Mouse (Mus musculus) T-cell, adult 2 months (primary cell): Measurements from ENCODE around the gene S100z.

Experiments used
- DNase-seq: peaks from one replicate; pipeline ENCODE4 v3.0.0; 2022; ENCODE audit warnings: low spot score

Gene S100z

GRCm38 (mm10) chr13:95478671-95479413 is at the start of gene S100z:
TSS of gene S100z (minus strand) at chr13:95478721.
- DNase-seq: no peak

- peak; percentile 49 for DNase-seq
Observed at GRCm38 (mm10) chr13:95524674-95525491, 46.4 kb upstream of the S100z start, which contains the start of gene F2rl1. TSS of gene F2rl1 (minus strand) at chr13:95525227.

DNA sequence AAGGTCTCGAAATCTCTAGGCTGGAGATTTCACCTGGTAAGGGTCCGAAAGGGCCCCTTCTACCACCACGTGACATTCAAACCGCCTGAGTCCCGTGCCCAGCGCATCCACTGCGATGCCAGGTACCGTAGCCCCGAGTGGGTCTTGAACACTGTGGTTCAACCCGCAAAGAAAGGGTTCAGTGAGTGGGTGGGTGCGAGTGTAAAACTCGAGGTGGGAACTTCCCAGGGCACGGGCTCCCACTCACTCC is 45.8 kb upstream of the S100z start:
- peak; percentile 19 for DNase-seq

DNA sequence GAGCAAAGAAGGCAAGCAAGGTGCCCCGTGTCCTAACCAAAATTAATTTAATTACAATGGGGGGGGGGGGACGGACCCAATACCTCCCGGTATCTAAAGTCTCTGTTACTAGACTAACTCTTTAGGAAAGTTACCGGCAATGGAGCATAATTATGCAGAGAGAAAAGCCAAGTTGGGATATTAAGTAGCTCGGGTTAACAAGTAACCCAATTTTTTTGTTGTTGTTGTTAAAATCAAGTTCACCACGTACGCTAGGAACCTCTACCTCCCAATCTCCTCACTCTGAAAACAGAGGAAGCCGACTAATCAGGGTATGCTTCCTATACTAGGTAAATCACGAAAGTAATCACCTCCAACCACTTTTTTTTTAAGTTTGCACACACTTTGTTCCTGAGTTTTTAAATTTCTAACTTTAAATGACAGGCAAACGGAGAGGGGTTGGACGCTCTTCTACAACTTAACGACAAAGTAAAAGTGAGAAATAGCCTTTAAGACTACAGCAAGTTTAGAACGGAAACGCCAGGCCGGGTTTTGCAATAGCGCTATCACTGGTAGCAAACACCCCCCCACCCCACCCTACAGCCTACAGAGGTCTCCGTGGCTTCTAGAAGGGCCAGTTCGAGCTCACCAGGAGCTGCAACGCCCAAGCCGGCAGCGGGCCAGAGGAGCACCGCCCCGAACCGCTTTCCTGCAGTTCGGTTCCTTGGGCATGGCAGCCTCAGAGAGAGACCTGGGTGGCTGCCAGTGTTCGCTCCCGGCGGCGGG is 45.3 kb upstream of the S100z start:
- DNase-seq: peak; percentile 35

- no peak for DNase-seq
Observed at GRCm38 (mm10) chr13:95522176-95522575, 43.7 kb upstream of the S100z start.

DNA sequence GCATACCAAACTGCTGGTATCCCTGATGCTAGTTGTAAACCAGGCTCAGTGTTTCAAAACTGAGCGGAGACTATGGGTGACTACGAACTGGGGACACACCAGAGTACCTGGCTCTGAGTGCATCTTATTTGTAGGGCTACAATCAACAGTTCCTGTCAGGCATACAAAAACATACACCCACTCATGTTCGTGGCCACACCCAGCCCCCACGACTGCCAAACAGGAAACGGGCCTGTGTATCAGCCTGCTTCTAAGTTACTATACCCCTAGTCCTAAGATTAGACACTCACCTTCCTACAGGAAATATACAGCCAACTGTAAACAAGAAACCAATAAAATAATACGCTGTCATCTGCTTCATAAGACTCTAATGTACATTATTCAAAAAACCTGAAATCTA is 42.5 kb upstream of the S100z start:
- DNase-seq: peak; percentile 72

GRCm38 (mm10) chr13:95514756-95515155 is 36.2 kb upstream of the S100z start:
- DNase-seq: no peak

DNA sequence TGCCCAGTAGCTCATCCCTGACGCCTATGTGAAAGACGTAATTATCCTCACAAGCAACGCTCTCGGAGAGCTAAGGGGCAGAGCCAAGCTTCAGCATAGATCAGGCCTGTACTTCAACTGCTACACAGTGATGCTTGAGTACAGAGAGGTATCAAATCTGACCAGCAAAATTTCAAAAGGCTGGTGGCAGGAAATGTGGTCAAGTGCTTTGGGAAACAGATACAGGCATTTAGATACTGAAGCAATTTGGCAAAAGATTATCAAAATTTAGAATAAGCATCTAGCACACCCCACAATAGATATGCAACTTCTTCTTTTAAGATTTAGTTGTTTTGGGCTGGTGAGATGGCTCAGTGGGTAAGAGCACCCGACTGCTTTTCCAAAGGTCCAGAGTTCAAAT is 31.5 kb upstream of the S100z start:
- no peak for DNase-seq

DNA sequence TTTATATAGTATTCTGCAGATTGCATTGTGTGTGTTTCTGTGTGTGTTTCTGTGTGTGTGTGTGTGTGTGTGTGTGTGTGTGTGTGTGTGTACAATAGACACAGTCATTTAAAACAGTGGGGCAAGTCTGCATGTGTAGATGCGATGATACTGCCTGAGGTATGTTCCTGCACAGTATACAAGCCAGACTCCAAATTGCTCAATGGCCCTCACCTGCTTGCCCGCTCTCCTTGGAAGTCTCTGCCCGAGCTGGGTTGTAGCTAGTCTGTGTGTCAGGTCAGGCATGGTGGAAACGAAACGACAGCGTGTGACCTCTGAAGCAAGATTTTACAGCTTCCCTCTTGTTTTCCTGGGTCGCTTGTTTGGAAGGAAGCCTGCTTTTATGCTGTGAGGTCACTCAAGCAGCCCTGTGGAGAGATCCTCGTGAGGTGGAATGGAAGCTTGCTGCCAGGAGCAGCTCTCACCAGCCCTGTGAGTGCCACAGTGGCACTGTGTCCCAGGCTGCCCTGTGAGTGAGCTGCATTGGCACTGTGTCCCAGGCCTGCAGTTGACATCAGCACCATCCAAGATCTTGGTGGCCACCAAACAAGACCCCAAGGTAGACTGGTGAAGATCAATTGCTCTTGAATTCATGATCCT is 24.9 kb upstream of the S100z start:
- no peak for DNase-seq

GRCm38 (mm10) chr13:95496601-95497000 is 18.1 kb upstream of the S100z start:
- DNase-seq: no peak

DNA sequence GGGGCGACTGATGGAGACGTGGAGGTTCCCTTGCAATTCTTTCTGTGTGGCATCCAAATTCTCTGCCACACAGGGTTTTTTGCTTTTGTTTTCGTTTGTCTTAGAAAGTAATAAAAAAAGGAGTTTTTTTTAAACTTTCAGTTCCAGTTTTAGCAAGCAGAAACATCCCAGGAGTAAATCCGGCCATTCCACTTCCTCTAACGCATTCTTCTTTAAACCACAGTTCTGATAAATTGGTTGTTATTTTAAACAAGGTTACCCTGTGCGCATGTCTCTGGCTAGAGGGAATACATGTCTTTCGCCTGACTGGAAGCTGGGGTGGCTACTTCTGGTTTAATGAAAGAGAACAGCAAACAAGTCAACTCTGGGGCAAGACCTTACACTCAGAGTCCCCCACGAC is 16.3 kb upstream of the S100z start:
- DNase-seq: no peak

DNA sequence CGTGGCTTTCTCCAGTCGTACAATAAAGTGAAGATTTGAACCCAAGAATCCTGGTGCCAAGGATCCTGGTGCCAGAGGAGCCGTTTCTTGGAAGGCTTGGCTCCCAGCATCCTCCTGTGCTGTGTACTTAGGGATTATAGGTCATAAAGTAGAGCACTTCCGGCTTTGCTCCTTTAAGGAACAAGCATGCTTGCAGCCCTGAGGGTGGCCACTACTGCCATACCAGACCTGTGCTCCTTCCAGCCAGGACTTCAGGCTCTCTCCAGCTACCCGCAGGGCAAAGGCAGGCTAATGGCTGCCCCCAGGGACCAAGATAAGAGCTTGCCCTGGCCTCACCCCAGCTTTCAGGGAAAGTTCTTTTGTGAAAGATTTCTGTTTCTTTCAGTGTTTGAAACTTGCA is 14.8 kb upstream of the S100z start:
- no peak for DNase-seq

- no peak for DNase-seq
Observed at GRCm38 (mm10) chr13:95491327-95491726, 12.8 kb upstream of the S100z start.

- DNase-seq: no peak
Observed at GRCm38 (mm10) chr13:95484664-95485063, 6.1 kb upstream of the S100z start.

DNA sequence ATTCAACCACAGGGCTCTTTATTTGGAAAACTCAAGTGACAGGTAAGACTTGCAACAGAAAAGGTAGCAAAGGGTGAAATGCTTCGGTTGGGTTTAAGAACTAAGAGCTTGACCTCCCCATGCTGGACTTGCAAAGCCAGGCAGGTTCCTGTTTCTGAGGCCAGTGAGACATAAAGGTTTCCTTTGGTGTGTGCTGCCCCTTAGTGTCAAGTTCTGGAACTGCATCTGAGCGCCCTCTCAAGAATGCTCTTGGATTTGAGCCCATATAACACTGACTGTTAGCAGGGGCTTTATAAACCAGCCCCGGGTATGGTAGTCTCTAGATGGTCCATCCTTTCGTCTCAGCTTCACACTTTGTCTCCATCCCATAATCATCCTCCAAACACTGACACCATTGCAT is 2.9 kb upstream of the S100z start:
- DNase-seq: peak; percentile 50

GRCm38 (mm10) chr13:95477173-95477572 is 1.3 kb downstream of the S100z start:
- no peak for DNase-seq

DNA sequence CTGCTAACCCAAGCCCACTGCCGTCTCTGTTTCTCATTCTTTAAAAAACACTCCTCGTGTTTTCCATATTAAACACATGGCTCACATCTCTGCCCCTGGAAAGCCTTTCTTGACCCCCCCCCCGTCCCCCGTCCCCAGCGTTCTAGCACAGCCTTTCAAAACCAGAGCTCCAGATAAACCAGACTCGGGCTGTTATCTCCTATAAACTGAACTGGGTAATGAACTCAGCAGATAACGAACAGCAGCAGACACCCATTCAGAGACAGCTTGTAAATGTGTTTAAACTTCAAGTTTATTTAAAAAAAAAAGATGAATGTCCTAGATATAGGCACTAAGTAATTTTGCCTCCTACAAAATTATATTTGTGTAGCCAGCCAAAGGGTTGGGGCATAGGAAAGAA is 3.4 kb downstream of the S100z start:
- DNase-seq: no peak

GRCm38 (mm10) chr13:95474294-95474693 is 4.2 kb downstream of the S100z start:
- no peak for DNase-seq

DNA sequence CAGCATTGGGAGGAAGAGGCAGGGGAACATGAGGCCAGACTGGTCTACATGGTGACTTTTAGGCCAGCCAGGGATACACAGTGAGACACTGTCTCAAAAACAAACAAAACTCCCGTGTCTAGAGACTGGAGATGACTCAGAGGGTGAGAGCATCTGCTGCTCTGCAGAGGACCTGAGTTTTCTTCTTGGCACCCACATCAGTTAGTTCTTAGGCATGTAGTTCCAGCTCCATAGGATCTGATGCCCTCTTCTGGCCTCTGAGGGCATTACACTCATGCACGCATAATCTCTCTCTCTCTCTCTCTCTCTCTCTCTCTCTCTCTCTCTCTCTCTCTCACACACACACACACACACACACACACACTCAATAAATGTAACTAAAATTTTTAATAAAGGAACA is 7.6 kb downstream of the S100z start:
- DNase-seq: peak; percentile 20

DNA sequence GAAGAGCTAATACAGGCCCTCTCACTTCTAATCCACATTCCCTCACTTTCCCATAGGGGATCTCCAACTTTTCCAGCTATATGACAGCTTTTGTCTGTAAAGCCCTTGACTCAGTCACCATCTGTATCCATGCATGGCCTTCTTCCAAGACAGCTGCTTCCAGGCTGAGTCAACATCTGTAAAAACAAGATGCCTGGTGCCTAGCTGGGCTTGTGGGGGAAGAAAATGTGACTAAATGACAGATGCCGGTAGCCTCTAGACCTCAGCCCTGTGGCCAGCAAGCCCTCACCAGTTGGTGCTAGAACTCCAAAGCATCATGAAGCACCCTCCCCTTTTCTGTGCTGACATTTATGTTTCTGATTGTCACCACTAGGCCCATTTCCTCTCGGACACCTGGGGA is 27.0 kb downstream of the S100z start:
- no peak for DNase-seq

DNA sequence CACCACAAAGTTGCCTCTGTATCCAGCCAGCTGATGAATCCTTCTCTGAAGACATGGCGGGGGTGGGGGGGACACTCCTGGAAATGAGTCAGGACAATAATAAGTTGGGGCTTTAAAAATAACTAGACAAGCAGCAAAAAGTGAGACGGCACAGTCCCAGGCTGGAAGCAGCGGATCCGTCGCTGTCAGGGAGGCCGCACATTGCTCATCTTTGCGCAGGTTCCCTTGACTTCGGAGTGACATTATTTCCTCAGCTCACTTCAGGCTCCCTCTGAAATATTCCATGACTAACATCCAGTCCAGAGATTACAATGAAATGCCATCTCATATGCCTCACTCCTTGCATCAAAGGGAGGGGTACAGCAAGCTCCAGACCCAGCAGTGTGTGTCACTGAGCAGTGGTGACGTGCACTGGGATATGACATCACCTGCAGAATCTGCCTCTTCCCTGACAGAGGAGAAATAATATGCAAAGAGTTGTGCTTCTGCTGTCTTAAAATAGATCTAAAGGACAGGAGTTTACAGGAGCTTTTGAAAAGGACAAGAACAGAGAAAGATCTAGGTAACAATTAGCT is 27.8 kb downstream of the S100z start:
- no peak for DNase-seq

DNA sequence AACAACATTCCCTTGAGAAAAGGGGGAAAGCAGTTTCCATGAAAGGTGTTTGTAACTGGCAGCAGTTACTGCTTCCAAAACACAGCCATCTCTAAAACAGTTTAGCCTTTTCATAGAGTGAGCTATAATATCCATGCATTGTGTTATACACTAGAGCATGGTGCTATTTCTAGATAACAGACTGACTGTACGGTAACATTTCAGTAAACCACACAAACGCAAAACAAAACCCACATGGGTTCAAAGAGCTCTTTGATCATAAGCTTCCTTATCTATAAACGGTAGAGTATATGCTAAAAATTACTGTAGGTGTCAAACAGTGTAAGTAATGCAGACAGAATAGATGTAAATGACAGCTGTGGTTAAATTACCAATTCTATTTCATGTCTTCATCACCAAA is 28.8 kb downstream of the S100z start:
- DNase-seq: peak; percentile 5
